Mouse (Mus musculus) liver, postnatal 0 days (tissue): Measurements from ENCODE around the gene Ppp6r1. TPM values are rescaled to one million over a fixed set of nuclear protein-coding genes. Genes with fewer than 3 reads are reported as not detected.

Experiments
- ATAC-seq: fragments of 200-750 bp; cut with Nextera tagmentation; 2 replicates; pipeline ENCODE4 v1.8.0; 2017; ENCODE audit warnings: mild to moderate bottlenecking, moderate library complexity
- DNase-seq: peaks from one replicate; pipeline ENCODE4 v3.0.0-alpha.2; 2016
- H3K27ac ChIP-seq: fragments of 300-500 bp; sonication (generic); 2 replicates; pipeline ENCODE4 v1.5.1; 2014; ENCODE audit warnings: antibody characterized with exemption, moderate library complexity, mild to moderate bottlenecking, low read depth
- H3K27me3 ChIP-seq: fragments of 300-500 bp; sonication (generic); 2 replicates; pipeline ENCODE4 v1.6.1; 2014; ENCODE audit warnings: low read length, control low read depth, mixed read lengths; ENCODE audit not compliant: insufficient read depth
- H3K36me3 ChIP-seq: fragments of 300-500 bp; sonication (generic); replicated peaks from 2 replicates; pipeline ENCODE4 v1.6.1; 2014; ENCODE audit warnings: mild to moderate bottlenecking, control low read depth, low read length, moderate library complexity, mixed read lengths; ENCODE audit not compliant: insufficient read depth
- H3K4me1 ChIP-seq: fragments of 300-500 bp; sonication (generic); 2 replicates; pipeline ENCODE4 v1.6.1; 2014; ENCODE audit warnings: antibody characterized with exemption, mild to moderate bottlenecking, control low read depth; ENCODE audit not compliant: insufficient read depth
- H3K4me2 ChIP-seq: fragments of 300-500 bp; sonication (generic); 2 replicates; pipeline ENCODE4 v1.6.1; 2014; ENCODE audit warnings: low read depth, mild to moderate bottlenecking, low read length, moderate library complexity, mixed read lengths
- H3K4me3 ChIP-seq: fragments of 300-500 bp; sonication (generic); 2 replicates; pipeline ENCODE4 v1.5.1; 2014; ENCODE audit warnings: low read depth, low read length
- H3K9ac ChIP-seq: fragments of 300-500 bp; sonication (generic); replicated peaks from 2 replicates; pipeline ENCODE4 v1.6.1; 2014; ENCODE audit warnings: mild to moderate bottlenecking, moderate library complexity
- H3K9me3 ChIP-seq: fragments of 300-500 bp; sonication (generic); 2 replicates; pipeline ENCODE4 v1.6.1; 2016; ENCODE audit warnings: mild to moderate bottlenecking, control low read depth, low read length, mixed read lengths
- CTCF ChIP-seq: sonication (generic); IDR thresholded peaks from 2 replicates; pipeline ENCODE4 v1.5.1; 2016; ENCODE audit warnings: antibody characterized with exemption, low read depth
- EP300 ChIP-seq: IDR thresholded peaks from 2 replicates; pipeline ENCODE4 v1.6.1; 2016; ENCODE audit warnings: antibody characterized with exemption, low read depth, mild to moderate bottlenecking
- WGBS: fragments of 180-500 bp; shearing (Covaris S2); extraction: QIAGEN DNeasy Blood & Tissue Kit; methylation state at CpG from one replicate; pipeline ENCODE4 v1.1.7; 2014; ENCODE audit not compliant: insufficient replicate concordance; 5-methylcytosine and 5-hydroxymethylcytosine counted together
- polyA plus RNA-seq: library from polyadenylated mRNA; unstranded; fragments of >200 nt; fragmentation: Nextera tagmentation; extraction: Ambion mirVana; gene quantifications from 2 replicates; pipeline ENCODE4 v1.2.1, GENCODE M21; 2015

The Ppp6r1 gene
- polyA plus RNA-seq, 1 experiment from 2014 or later = 4.5 TPM

GRCm38 (mm10) chr7:4655393-4655792 lies 3.4 kb downstream of the Ppp6r1 start:
- H3K9me3 ChIP-seq = no peaks in the 10 kb centered on the region
- DNase-seq (no peak), ATAC-seq (no peak)
- H3K4me3 ChIP-seq = no peak overlapping the region
- H3K4me1 ChIP-seq = peaks cover 71% of the 10 kb centered on the region
- peaks cover 12% of the 10 kb centered on the region for H3K36me3 ChIP-seq
- TF ChIP-seq CTCF (no peak), EP300 (no peak)
- no peaks in the 10 kb centered on the region for H3K27me3 ChIP-seq
- peak overlapping the region; percentile 88 for H3K4me2 ChIP-seq
- 0 out of 2 replicates have a peak overlapping the region, but pooled peaks have one; percentile 16 for H3K9ac ChIP-seq
- H3K27ac ChIP-seq = peak overlapping the region; percentile 92
- 52% methylated on average over 4 of the region's 4 CpGs for WGBS

- Histone ChIP-seq H3K9me3 (no peaks in the 10 kb centered on the region), H3K27me3 (no peaks in the 10 kb centered on the region), H3K27ac (peak overlapping the region; percentile 92), H3K9ac (peak overlapping the region; percentile 49), H3K36me3 (peaks cover 12% of the 10 kb centered on the region), H3K4me2 (peak overlapping the region; percentile 88), H3K4me1 (peaks cover 66% of the 10 kb centered on the region), H3K4me3 (peak overlapping the region; percentile 24)
- ATAC-seq = no peak
- DNase-seq = no peak
- WGBS = 36% methylated on average over 2 of the region's 2 CpGs
- TF ChIP-seq CTCF (no peak), EP300 (no peak)
These were observed 4.6 kb downstream of the Ppp6r1 start for GRCm38 (mm10) chr7:4654221-4654620.

- Histone ChIP-seq H3K4me2 (peak overlapping the region; percentile 88), H3K27me3 (no peaks in the 10 kb centered on the region), H3K36me3 (peaks cover 12% of the 10 kb centered on the region), H3K9ac (peak overlapping the region; percentile 49), H3K9me3 (no peaks in the 10 kb centered on the region), H3K27ac (peak overlapping the region; percentile 92), H3K4me3 (peak overlapping the region; percentile 24), H3K4me1 (peaks cover 66% of the 10 kb centered on the region)
- WGBS = 38% methylated on average over 7 of the region's 7 CpGs
- peak; percentile 54 for DNase-seq
- TF ChIP-seq EP300 (no peak), CTCF (no peak)
- ATAC-seq = peak; percentile 30; the same call in 1 of the 2 replicates
These were observed 5.0 kb downstream of the Ppp6r1 start for GRCm38 (mm10) chr7:4653780-4654179.

- TF ChIP-seq CTCF (no peak), EP300 (no peak)
- WGBS = 31% methylated on average over 5 of the region's 5 CpGs
- DNase-seq (no peak), ATAC-seq (no peak)
- Histone ChIP-seq H3K4me2 (peak overlapping the region; percentile 88), H3K27ac (peak overlapping the region; percentile 92), H3K9ac (peak overlapping the region; percentile 49; the same call in 1 of the 2 replicates), H3K36me3 (peaks cover 13% of the 10 kb centered on the region), H3K4me1 (peaks cover 68% of the 10 kb centered on the region), H3K4me3 (no peak overlapping the region), H3K9me3 (no peaks in the 10 kb centered on the region), H3K27me3 (no peaks in the 10 kb centered on the region)
These were observed 5.5 kb downstream of the Ppp6r1 start for GRCm38 (mm10) chr7:4653351-4653750.

GRCm38 (mm10) chr7:4652726-4653125 lies 6.1 kb downstream of the Ppp6r1 start:
- Histone ChIP-seq H3K36me3 (peaks cover 14% of the 10 kb centered on the region), H3K4me1 (peaks cover 74% of the 10 kb centered on the region), H3K4me3 (no peak overlapping the region), H3K4me2 (peak overlapping the region; percentile 88), H3K9ac (0 out of 2 replicates have a peak overlapping the region, but pooled peaks have one; percentile 7), H3K27ac (peak overlapping the region; percentile 92; the same call in 1 of the 2 replicates), H3K27me3 (no peaks in the 10 kb centered on the region), H3K9me3 (no peaks in the 10 kb centered on the region)
- no peak for TF ChIP-seq EP300
- no peak for TF ChIP-seq CTCF
- 64% methylated on average over 5 of the region's 5 CpGs for WGBS
- DNase-seq (no peak), ATAC-seq (no peak)

- Histone ChIP-seq H3K9ac (no peak overlapping the region), H3K27ac (no peak overlapping the region), H3K4me1 (peaks cover 69% of the 10 kb centered on the region), H3K4me2 (0 out of 2 replicates have a peak overlapping the region, but pooled peaks have one; percentile 5), H3K4me3 (no peak overlapping the region), H3K36me3 (peaks cover 19% of the 10 kb centered on the region), H3K9me3 (no peaks in the 10 kb centered on the region), H3K27me3 (no peaks in the 10 kb centered on the region)
- ATAC-seq = no peak
- no peak for TF ChIP-seq CTCF
- TF ChIP-seq EP300 = no peak
- WGBS = 49% methylated on average over 8 of the region's 8 CpGs
- no peak for DNase-seq
These were observed 7.2 kb downstream of the Ppp6r1 start for GRCm38 (mm10) chr7:4651581-4651980.

GRCm38 (mm10) chr7:4647992-4648391 lies 10.8 kb downstream of the Ppp6r1 start:
- Histone ChIP-seq H3K27ac (peak overlapping the region; percentile 8; the same call in 1 of the 2 replicates), H3K9me3 (no peaks in the 10 kb centered on the region), H3K4me1 (peaks cover 34% of the 10 kb centered on the region), H3K27me3 (no peaks in the 10 kb centered on the region), H3K9ac (no peak overlapping the region), H3K4me2 (no peak overlapping the region), H3K4me3 (no peak overlapping the region), H3K36me3 (peaks cover 48% of the 10 kb centered on the region)
- TF ChIP-seq CTCF (no peak), EP300 (no peak)
- DNase-seq = no peak
- 74% methylated on average over 2 of the region's 2 CpGs for WGBS
- no peak for ATAC-seq
